Mouse (Mus musculus) myocyte (in vitro differentiated cells): Measurements from ENCODE around the gene Cd6. TPM values are rescaled to one million over a fixed set of nuclear protein-coding genes. Genes with fewer than 3 reads are reported as not detected.

Experiments used
- H3K27me3 ChIP-seq: one replicate; pipeline ENCODE4 v1.6.1; 2011; ENCODE audit not compliant: control insufficient read depth, insufficient read depth, insufficient read length
- H3K36me3 ChIP-seq: one replicate; pipeline ENCODE4 v1.6.1; 2011; ENCODE audit not compliant: control insufficient read depth, insufficient read depth
- H3K4me2 ChIP-seq: one replicate; pipeline ENCODE4 v1.6.1; 2011; ENCODE audit warnings: low read depth, control low read depth
- H3K4me3 ChIP-seq: one replicate; pipeline ENCODE4 v1.5.1; 2011; ENCODE audit warnings: mild to moderate bottlenecking, control low read depth, moderate library complexity
- H3K79me2 ChIP-seq: one replicate; pipeline ENCODE4 v1.6.1; 2011; ENCODE audit not compliant: control insufficient read depth, insufficient read depth
- H3ac ChIP-seq: one replicate; pipeline ENCODE4 v1.6.1; 2011; ENCODE audit not compliant: control insufficient read depth, insufficient read length
- CEBPB ChIP-seq: IDR thresholded peaks from 2 replicates; pipeline ENCODE4 v1.6.1; 2011; ENCODE audit warnings: mild to moderate bottlenecking, moderate library complexity; ENCODE audit not compliant: poor library complexity, insufficient read depth, severe bottlenecking
- E2F4 ChIP-seq: IDR thresholded peaks from one replicate; pipeline ENCODE4 v1.6.1; 2011; ENCODE audit warnings: mild to moderate bottlenecking, control low read depth, moderate library complexity; ENCODE audit not compliant: insufficient read depth
- MAX ChIP-seq: IDR thresholded peaks from one replicate; pipeline ENCODE4 v1.6.1; 2011; ENCODE audit warnings: low read depth, mild to moderate bottlenecking, control low read depth
- MYOD1 ChIP-seq, 3 experiments: IDR thresholded peaks; one replicate each; pipeline ENCODE4 v1.6.1; 2011; ENCODE audit warnings: control low read depth in 2 of 3, low read depth in 2 of 3, mild to moderate bottlenecking in 2 of 3, moderate library complexity in 1 of 3; ENCODE audit not compliant: insufficient read length in 2 of 3, control insufficient read depth in 1 of 3
- MYOG ChIP-seq, 3 experiments: IDR thresholded peaks; one replicate each; pipeline ENCODE4 v1.6.1; 2011; ENCODE audit warnings: control low read depth in 2 of 3, low read depth in 2 of 3, mild to moderate bottlenecking in 2 of 3; ENCODE audit not compliant: insufficient read length in 2 of 3, control insufficient read depth in 1 of 3, insufficient read depth in 1 of 3
- POLR2A ChIP-seq: IDR thresholded peaks from one replicate; pipeline ENCODE4 v1.6.1; 2011; ENCODE audit warnings: low read depth, mild to moderate bottlenecking, control low read depth, moderate library complexity; ENCODE audit not compliant: insufficient read length
- POLR2AphosphoS2 ChIP-seq: IDR thresholded peaks from one replicate; pipeline ENCODE4 v1.6.1; 2011; ENCODE audit warnings: low read depth, control low read depth; ENCODE audit not compliant: insufficient read length
- REST ChIP-seq: IDR thresholded peaks from one replicate; pipeline ENCODE4 v1.6.1; 2011; ENCODE audit warnings: mild to moderate bottlenecking, control low read depth, moderate library complexity; ENCODE audit not compliant: insufficient read depth, insufficient read length
- SRF ChIP-seq: IDR thresholded peaks from one replicate; pipeline ENCODE4 v1.6.1; 2011; ENCODE audit warnings: low read depth; ENCODE audit not compliant: control insufficient read depth, insufficient read length
- TCF12 ChIP-seq: IDR thresholded peaks from one replicate; pipeline ENCODE4 v1.6.1; 2011; ENCODE audit warnings: mild to moderate bottlenecking, control low read depth; ENCODE audit not compliant: poor library complexity, insufficient read depth, severe bottlenecking
- TCF3 ChIP-seq: IDR thresholded peaks from one replicate; pipeline ENCODE4 v1.6.1; 2011; ENCODE audit warnings: low read depth, control low read depth; ENCODE audit not compliant: insufficient read length
- USF1 ChIP-seq: IDR thresholded peaks from one replicate; pipeline ENCODE4 v1.6.1; 2011; ENCODE audit warnings: low read depth, mild to moderate bottlenecking, control low read depth, moderate library complexity
- polyA plus RNA-seq: library from polyadenylated mRNA; unstranded; fragments of >200 nt; fragmentation: generic; extraction: Trizol; gene quantifications from one replicate; pipeline ENCODE4 v1.2.1, GENCODE M21; 2012; ENCODE audit warnings: missing spikeins

Cd6 gene
- polyA plus RNA-seq, 1 experiment, result not detected

DNA sequence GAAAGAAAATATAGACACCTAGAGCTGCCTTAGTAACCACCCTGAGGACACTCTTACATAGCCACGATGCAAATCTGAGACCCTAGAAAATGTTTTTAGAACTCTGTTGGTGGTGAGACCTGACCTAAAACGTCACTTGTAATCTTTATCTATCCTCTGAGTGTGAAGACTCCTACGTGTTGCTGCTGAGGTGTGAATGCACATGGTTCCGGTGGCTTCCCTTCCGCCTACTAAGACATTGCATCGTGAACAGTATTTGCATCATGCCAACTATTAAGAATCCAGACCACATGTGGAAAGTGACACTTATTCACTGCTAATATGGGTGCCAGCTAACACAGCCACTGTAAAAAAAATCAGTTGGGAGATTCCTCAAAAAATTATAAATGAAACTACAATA lies 14.0 kb downstream of the Cd6 start:
- H3K27me3 ChIP-seq, result no peaks in the 10 kb centered on the region
- H3K36me3 ChIP-seq, result no peaks in the 10 kb centered on the region
- TF ChIP-seq MYOG (IDR thresholded peaks at IDR 0.05; ENCODE audit: control insufficient read depth in 1 of 3, insufficient read depth in 1 of 3, insufficient read length in 2 of 3, low read depth in 2 of 3), result no peak
- TF ChIP-seq MYOD1 (IDR thresholded peaks at IDR 0.05; ENCODE audit: control insufficient read depth in 1 of 3, insufficient read length in 2 of 3, low read depth in 2 of 3), result no peak
- TF ChIP-seq MAX, result no peak
- H3ac ChIP-seq, result no peak overlapping the region
- H3K4me3 ChIP-seq, result no peak overlapping the region
- no peaks in the 10 kb centered on the region for H3K79me2 ChIP-seq
- no peak overlapping the region for H3K4me2 ChIP-seq

GRCm38 (mm10) chr19:10813905-10814304 lies 16.0 kb downstream of the Cd6 start:
- no peaks in the 10 kb centered on the region for H3K27me3 ChIP-seq
- H3K4me2 ChIP-seq, result no peak overlapping the region
- TF ChIP-seq E2F4 (no peak), TCF12 (no peak), CEBPB (no peak), TCF3 (no peak), USF1 (no peak), POLR2A (no peak), MYOG (IDR thresholded peaks at IDR 0.05; ENCODE audit: control insufficient read depth in 1 of 3, insufficient read depth in 1 of 3, insufficient read length in 2 of 3, low read depth in 2 of 3) (no peak), POLR2AphosphoS2 (no peak), MAX (no peak), SRF (no peak), REST (no peak), MYOD1 (IDR thresholded peaks at IDR 0.05; ENCODE audit: control insufficient read depth in 1 of 3, insufficient read length in 2 of 3, low read depth in 2 of 3) (no peak)
- H3ac ChIP-seq, result no peak overlapping the region
- H3K4me3 ChIP-seq, result no peak overlapping the region
- H3K79me2 ChIP-seq, result no peaks in the 10 kb centered on the region
- H3K36me3 ChIP-seq, result no peaks in the 10 kb centered on the region

GRCm38 (mm10) chr19:10813039-10813438 lies 16.8 kb downstream of the Cd6 start:
- TF ChIP-seq REST (no peak), CEBPB (no peak), TCF12 (no peak), SRF (no peak), TCF3 (no peak), MYOD1 (IDR thresholded peaks at IDR 0.05; ENCODE audit: control insufficient read depth in 1 of 3, insufficient read length in 2 of 3, low read depth in 2 of 3) (no peak), USF1 (no peak), E2F4 (no peak), MYOG (IDR thresholded peaks at IDR 0.05; ENCODE audit: control insufficient read depth in 1 of 3, insufficient read depth in 1 of 3, insufficient read length in 2 of 3, low read depth in 2 of 3) (no peak), POLR2AphosphoS2 (no peak), POLR2A (no peak), MAX (no peak)
- H3K4me2 ChIP-seq, result no peak overlapping the region
- H3K4me3 ChIP-seq, result no peak overlapping the region
- H3K79me2 ChIP-seq, result no peaks in the 10 kb centered on the region
- no peaks in the 10 kb centered on the region for H3K27me3 ChIP-seq
- H3ac ChIP-seq, result no peak overlapping the region
- H3K36me3 ChIP-seq, result no peaks in the 10 kb centered on the region

GRCm38 (mm10) chr19:10811471-10811870 lies 18.4 kb downstream of the Cd6 start:
- no peaks in the 10 kb centered on the region for H3K27me3 ChIP-seq
- H3K79me2 ChIP-seq, result no peaks in the 10 kb centered on the region
- H3K4me3 ChIP-seq, result no peak overlapping the region
- H3ac ChIP-seq, result no peak overlapping the region
- no peak overlapping the region for H3K4me2 ChIP-seq
- TF ChIP-seq MAX, result no peak
- TF ChIP-seq TCF3, result no peak
- no peak for TF ChIP-seq E2F4
- no peak for TF ChIP-seq SRF
- no peak for TF ChIP-seq CEBPB
- TF ChIP-seq TCF12, result no peak
- TF ChIP-seq MYOG (IDR thresholded peaks at IDR 0.05; ENCODE audit: control insufficient read depth in 1 of 3, insufficient read depth in 1 of 3, insufficient read length in 2 of 3, low read depth in 2 of 3), result no peak
- no peak for TF ChIP-seq MYOD1 (IDR thresholded peaks at IDR 0.05; ENCODE audit: control insufficient read depth in 1 of 3, insufficient read length in 2 of 3, low read depth in 2 of 3)
- no peak for TF ChIP-seq POLR2AphosphoS2
- TF ChIP-seq REST, result no peak
- TF ChIP-seq POLR2A, result no peak
- no peak for TF ChIP-seq USF1
- H3K36me3 ChIP-seq, result no peaks in the 10 kb centered on the region

DNA sequence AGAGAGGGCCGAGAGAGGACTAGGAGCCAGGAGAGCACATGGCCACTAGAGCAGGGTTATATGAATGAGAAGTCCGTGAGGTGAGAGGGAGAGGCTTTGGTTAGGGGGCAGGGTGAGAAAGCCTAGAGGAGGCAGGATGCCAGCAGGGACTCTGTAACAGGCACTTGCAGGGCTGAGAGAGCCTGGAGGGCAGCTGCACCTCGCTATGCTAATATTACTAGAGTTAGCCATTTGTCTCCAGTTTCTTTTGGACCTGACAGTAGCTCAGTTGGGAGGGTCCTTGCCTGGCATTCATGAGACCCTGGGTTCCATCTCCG lies 19.7 kb downstream of the Cd6 start:
- H3K4me3 ChIP-seq, result no peak overlapping the region
- H3ac ChIP-seq, result no peak overlapping the region
- no peak overlapping the region for H3K4me2 ChIP-seq
- H3K36me3 ChIP-seq, result no peaks in the 10 kb centered on the region
- no peaks in the 10 kb centered on the region for H3K27me3 ChIP-seq
- TF ChIP-seq MYOG (IDR thresholded peaks at IDR 0.05; ENCODE audit: control insufficient read depth in 1 of 3, insufficient read depth in 1 of 3, insufficient read length in 2 of 3, low read depth in 2 of 3) (no peak), MYOD1 (IDR thresholded peaks at IDR 0.05; ENCODE audit: control insufficient read depth in 1 of 3, insufficient read length in 2 of 3, low read depth in 2 of 3) (no peak), REST (no peak), POLR2A (no peak), CEBPB (no peak), TCF3 (no peak), USF1 (no peak), E2F4 (no peak), POLR2AphosphoS2 (no peak), SRF (no peak), TCF12 (no peak), MAX (no peak)
- H3K79me2 ChIP-seq, result no peaks in the 10 kb centered on the region
